Mouse (Mus musculus) G1E (cell line): ENCODE results near the gene Pax5.

ENCODE experiments used
- CTCF ChIP-seq: IDR thresholded peaks from 2 replicates; pipeline ENCODE4 v1.5.1; 2012; ENCODE audit warnings: low read depth, low read length, inconsistent platforms, mixed read lengths
- GATA1 ChIP-seq: IDR thresholded peaks from 2 replicates; pipeline ENCODE4 v1.6.1; 2012; ENCODE audit warnings: borderline replicate concordance, low read length, inconsistent platforms, mixed read lengths
- GATA2 ChIP-seq: IDR thresholded peaks from 2 replicates; pipeline ENCODE4 v1.6.1; 2012; ENCODE audit warnings: low read depth, low read length, inconsistent platforms, borderline replicate concordance
- TAL1 ChIP-seq: conservative IDR thresholded peaks from 2 replicates; pipeline ENCODE4 v1.6.1; 2012; ENCODE audit warnings: low read depth, low read length, inconsistent platforms, mixed read lengths

DNA sequence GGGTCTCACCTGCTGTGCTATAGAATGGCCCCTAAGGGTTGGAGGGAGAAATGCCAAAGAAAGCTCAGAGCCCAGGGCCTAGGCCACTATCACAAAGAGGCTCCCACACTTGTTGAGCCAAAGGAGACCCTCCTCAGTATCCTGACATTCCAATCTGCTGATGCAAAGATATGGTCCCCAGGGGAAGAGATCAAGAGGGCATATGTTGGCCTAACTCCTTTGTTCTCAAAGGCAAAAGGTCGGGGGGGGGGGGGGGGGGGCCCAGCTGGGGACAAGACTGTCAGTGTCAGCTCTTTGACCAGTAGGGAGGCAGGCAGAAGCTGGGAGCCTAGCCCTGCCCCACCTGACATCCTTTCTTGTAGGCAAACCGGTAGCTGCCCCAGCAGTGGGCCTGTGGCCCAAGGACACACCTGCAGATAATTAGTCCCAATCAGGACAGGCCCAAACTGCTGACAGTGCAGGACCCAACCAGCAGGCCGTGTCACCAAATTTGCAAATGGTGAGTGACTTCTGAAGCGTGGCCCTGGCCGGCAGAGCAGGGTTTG, 108.0 kb downstream of the Pax5 start:
- no peak for TF ChIP-seq CTCF
- TF ChIP-seq TAL1, result no peak
- no peak for TF ChIP-seq GATA1
- TF ChIP-seq GATA2, result no peak
